Mouse (Mus musculus) c-Kit-positive CD71-positive TER-119-positive erythroid progenitor cells, embryonic 14.5 days (primary cell): ENCODE measurements at regions not wholly inside any gene's neighbourhood (a gene's known extent, or its start where the extent isn't known, plus 50 kb on each side); places are given as distances from the start of the nearest gene placed in this dataset.

Experiments used
- DNase-seq: peaks from one replicate; pipeline ENCODE4 v3.0.0-alpha.2; 2013; ENCODE audit warnings: low spot score

DNA sequence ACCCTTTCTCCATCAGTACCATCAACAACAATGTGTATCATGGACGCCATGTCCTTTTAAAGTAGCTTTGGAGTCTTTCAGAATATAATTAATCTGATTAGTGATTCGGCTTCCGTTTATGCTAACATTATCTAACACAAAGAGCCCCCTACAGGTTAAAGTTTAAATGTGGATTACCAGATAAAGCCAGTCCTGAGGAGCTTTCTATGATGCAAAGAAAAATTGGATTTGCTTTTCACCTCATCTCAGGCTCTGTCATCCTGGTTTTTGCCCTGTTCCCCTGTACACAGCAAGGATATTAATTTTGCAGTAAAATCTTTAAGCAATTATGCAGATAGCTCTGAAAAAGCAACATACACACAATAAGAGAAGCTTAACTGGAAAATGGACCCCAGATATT lies 412.7 kb upstream of the Tbc1d2b start:
- no peak for DNase-seq

- no peak for DNase-seq
Measured at GRCm38 (mm10) chr9:90690066-90690465, 419.5 kb upstream of the Tbc1d2b start.

GRCm38 (mm10) chr9:90691137-90691536 lies 420.5 kb upstream of the Tbc1d2b start:
- DNase-seq: no peak

DNA sequence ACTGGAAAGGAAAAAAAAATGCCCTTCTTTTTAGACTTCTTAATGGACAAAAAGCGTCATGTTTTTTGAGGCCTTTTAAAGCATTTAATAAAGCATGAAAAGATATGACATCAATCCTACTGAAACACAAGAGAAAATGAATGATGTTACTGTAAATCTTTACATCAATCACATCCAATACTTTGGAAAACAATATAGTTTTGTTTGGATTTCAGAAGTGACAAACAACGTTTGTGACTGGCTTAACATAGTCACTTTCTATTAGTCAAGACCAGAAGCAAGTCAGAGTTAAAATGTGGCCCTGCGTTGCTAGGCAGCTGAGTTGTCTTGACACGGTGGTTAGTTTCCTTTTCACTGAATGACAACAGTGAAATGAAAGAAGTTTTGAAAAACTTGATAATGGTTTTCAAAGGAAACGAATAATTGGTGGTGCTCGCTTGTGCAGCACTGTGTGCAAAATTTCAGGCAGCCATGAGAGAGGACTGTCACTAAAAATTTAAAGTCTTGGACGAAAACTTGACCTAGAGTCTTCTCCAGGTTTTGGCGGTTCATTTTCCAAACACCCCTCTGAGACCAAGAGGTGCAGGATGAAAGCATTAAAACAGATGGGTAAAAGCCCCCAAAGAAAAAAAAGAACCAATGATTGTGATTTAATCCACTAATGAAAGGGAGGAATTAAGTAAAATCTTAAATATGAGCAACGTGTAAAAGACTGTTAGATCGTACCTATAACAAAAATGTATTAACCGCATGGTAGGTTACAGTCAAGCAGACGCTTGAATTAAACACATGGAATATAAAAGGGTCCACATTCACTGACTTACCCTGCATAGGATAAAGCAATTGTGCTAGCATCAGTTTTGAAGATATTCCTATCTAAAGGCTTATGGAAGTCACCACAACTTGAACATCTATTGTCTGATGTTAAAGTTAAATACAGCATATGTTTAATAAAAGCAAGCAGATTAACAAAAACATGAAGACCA lies 421.4 kb upstream of the Tbc1d2b start:
- DNase-seq: no peak

DNA sequence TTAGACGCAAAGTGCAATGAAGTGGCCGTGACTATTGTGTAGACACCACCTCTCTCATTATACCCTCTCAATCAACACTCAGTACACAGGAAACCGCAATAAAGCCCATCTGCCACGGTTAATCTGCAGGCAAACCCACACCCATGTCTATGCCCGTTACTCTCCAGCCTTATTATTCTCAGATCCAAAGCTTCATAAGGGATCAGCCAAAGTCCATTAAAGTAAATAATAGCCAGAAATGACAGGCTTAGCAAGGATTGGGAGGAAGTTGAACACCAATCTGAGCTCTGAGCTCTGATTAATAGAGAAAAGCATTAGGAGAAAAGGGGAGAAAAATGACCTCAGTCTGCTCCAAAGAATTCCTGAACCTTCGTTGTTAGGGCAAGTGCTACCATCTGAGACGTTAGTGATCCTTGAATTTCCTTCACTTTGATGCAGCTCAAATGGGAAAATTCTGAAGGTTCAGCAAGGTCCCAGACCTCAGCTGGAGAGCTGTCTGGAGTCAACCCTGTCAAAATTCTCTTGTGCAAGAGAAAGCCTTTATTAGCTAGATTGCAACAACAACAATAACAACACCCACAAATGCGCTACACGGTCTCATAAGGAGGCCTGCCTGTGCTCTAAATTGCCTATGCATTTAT lies 422.5 kb upstream of the Tbc1d2b start:
- no peak for DNase-seq

- DNase-seq: no peak
Measured at GRCm38 (mm10) chr9:90694051-90694645, 423.5 kb upstream of the Tbc1d2b start.

DNA sequence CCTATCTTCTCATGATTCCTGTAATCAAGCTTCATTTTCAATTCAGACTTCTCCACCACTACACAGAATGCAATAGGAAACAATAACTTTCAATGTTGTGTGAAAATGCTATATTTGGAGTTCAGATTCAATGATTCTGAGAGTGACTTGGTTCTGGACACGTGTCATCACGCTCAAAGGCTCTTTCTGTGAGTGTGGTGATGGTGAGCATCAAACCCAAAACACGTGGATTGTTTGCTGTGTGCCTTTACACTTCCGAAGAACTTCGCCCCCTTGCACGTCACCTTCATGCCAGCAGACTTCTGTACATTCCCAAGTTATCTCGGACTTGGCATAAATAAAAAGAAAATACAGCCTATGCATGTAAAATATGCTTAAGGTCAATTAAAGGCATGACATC lies 425.1 kb upstream of the Tbc1d2b start:
- DNase-seq: no peak

DNA sequence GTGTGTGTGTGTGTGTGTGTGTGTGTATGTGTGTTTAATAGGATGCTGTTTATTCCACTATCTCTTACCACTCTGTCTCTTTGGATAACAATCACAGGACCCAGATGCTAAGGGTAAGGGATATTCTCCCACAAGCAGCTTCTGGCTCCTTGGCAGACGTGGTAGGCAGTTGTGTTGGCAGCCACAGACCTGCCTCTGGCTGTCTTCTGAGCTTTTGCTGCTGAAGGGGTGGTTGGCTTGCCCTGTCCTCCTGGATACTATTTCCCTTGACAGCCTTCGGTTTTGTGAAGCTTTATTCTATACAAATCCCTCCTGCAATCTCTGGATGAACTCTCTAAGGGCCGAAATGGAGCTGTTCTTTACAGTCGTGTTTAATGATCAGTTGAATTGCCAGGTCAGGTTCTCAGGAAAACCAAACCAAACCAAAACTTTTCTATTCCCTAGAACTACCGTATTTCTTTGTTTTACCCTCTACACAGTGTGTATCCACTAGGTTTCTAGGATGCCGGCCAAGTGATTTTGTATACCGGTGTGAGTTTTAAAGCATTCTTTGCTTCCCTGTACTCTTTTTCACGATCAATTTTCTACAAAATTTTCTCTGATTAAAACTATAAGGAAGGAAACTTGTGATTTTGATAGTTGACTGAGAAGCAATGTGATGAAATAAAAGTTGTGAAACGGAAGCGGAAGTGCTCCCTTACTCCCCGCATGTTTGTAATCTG lies 426.8 kb upstream of the Tbc1d2b start:
- DNase-seq: no peak

- DNase-seq: no peak
Measured at GRCm38 (mm10) chr9:90698439-90698838, 427.8 kb upstream of the Tbc1d2b start.

DNA sequence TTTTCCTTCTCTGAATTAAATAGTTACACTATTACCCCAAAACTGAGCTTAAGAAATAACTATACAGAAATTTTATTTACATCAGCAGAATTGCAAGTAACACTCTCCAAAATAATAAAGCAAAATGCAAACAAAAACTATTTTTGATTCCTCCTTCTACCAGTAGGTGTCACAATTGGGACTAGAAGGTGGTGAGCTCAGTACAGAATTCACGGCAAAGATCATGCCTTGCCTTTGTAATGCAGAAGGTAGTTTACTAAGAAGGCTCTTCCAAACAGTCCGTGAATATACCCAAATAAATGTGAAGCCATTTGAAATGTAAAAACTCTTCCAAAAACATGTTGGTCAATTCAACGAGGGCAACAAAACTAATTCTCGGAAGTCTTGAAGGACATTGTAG lies 428.5 kb upstream of the Tbc1d2b start:
- DNase-seq: peak; percentile 2

- DNase-seq: no peak
Measured at GRCm38 (mm10) chr9:90700236-90701179, 429.9 kb upstream of the Tbc1d2b start.

DNA sequence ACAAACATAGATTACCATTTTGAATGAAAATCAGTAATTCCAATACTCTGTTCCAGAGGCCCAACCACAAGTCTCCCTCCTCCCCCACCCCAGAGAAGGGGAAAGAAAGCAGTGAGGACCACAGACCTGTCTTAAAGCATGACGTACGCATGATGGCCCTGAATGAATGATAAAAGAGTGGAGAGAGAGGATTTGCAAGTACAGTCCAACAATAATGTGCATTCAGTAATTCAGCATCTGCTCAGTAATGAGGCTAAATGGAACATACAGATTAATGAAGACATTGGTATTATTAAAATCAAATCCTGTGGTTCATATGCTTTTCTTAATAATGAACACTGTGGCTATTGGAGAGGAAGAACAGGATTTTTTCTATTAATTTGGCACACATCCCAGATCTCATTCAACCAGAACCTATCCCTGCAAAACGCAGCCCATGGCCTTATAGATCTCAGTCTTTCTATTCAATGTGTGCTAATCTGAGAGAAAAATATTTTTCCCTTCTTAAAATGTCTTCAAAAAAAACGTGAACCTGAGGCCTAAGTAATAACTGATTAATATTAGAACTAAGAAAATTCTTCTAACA lies 430.7 kb upstream of the Tbc1d2b start:
- DNase-seq: no peak

DNA sequence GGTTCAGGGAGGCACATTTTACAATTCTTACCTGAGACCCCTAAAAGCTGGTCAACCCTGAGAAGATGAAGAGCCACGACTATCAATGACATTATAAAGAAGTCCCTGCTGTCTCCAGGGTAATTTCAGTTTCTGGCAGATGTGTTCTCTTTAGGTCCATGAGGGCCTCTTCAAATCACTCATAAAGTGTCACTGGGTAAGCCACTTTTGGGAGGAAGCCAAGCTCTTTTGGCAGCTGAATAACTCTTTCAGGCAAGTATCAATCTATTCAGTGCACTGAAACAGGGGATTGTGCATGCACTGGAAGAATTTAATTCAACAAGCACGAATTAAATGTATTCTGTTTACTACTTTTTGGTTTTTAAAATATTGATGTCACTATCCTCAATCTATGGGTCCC lies 443.1 kb upstream of the Tbc1d2b start:
- DNase-seq: no peak

DNA sequence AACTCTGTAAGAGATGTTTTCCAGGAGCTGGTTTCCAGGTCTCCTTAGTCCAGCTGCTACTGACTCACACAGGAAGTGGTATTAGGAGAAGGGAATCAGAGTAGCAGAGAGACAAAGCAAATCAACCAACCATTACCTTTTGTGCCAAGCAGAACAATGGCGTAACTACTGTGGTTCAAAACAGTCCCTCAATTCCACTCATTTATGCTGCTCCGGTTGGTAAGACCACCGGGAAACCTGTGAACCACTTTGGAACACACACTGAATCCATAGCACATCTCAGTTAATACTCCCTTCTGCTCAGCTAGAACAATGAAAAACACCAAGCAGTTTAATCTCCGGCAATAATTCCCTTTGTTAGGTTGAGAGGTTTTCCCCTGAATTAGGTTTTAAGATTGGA lies 460.8 kb upstream of the Tbc1d2b start:
- DNase-seq: no peak

GRCm38 (mm10) chr9:90757175-90757574 lies 486.6 kb upstream of the Tbc1d2b start:
- DNase-seq: no peak

- DNase-seq: no peak
Measured at GRCm38 (mm10) chr9:90774296-90774695, 503.7 kb upstream of the Tbc1d2b start.

- DNase-seq: no peak
Measured at GRCm38 (mm10) chr9:90789545-90789944, 518.9 kb upstream of the Tbc1d2b start.

- no peak for DNase-seq
Measured at GRCm38 (mm10) chr9:90791871-90792270, 521.3 kb upstream of the Tbc1d2b start.

- DNase-seq: no peak
Measured at GRCm38 (mm10) chr9:90816844-90817243, 545.4 kb upstream of the Zic4 start.

- DNase-seq: no peak
Measured at GRCm38 (mm10) chr9:90823574-90824280, 538.5 kb upstream of the Zic4 start.
